9 mouse cellular contexts compared by ENCODE assay signal in the genomic region with DNA sequence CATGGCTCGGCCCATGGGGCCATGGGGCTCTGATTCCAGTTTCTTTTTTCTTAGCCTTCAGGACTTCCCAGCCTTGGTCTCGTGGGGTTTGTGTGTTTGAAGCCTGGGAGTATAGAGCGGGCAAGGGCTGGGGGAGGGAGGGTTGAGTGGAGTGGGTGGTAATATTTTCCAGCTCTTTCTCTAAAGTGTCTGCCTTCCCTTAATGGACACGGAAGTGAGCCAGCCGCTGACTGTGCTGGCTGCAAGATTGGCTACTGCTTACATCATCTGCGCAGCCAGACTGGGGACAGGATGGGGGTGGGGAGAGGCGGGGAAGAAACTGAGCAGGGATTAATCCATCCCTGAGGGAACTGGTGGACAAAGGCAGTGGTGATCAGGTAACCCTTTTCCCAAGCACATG. TPM values are rescaled to one million over a fixed set of nuclear protein-coding genes. Genes with fewer than 3 reads are reported as not detected.
DNase-seq lines count a peak whose midpoint lies in the region; ATAC-seq and TF ChIP-seq lines count a peak whose summit lies in the region.
"Had no signal": no experiment of that assay in that cellular context is flagged by ENCODE, and none has a peak within 500 bp of the region (broad histone marks: within the 10 kb centered on the region; RNA-seq: fewer than 3 reads in every experiment).

No protein-coding gene starts in this region.

- TF ChIP-seq EP300 in ES-Bruce4 (IDR thresholded peaks at IDR 0.05; ENCODE audit: insufficient read depth, low read depth, low read length): 0 out of 2 replicates have a peak, but pooled peaks have one; percentile 73

- no peaks in the 10 kb centered on the region for H3K27me3 ChIP-seq in ES-Bruce4 (ENCODE audit: control insufficient read depth, insufficient read depth, low read length, poor library complexity, severe bottlenecking)
- H3K27me3 ChIP-seq in intestine, embryonic 14.5 days (replicated peaks; ENCODE audit: control insufficient read depth, insufficient read depth, low read length): no peaks in the 10 kb centered on the region
- no peaks in the 10 kb centered on the region for H3K27me3 ChIP-seq in lung, embryonic 14.5 days (ENCODE audit: insufficient read depth, low read length)
- H3K27me3 ChIP-seq: megakaryocyte, embryonic 14.5 days had no signal

- TF ChIP-seq POLR2A in ES-Bruce4 (IDR thresholded peaks at IDR 0.05; ENCODE audit: insufficient read depth, low read length): no peak
- TF ChIP-seq POLR2A in brain, embryonic 14.5 days (IDR thresholded peaks at IDR 0.05; ENCODE audit: borderline replicate concordance, extremely low read depth, insufficient read depth, insufficient read length, poor library complexity, severe bottlenecking): no peak

- peak overlapping the region; percentile 35; the same call in 1 of the 2 replicates for H3K9ac ChIP-seq in ES-Bruce4 (ENCODE audit: low read depth, poor library complexity, severe bottlenecking)
- no peak overlapping the region for H3K9ac ChIP-seq in intestine, embryonic 14.5 days (ENCODE audit: low read length)
- 0 out of 2 replicates have a peak overlapping the region, but pooled peaks have one; percentile 32 for H3K9ac ChIP-seq in lung, embryonic 14.5 days

- no peak for TF ChIP-seq CTCF in ES-Bruce4 (IDR thresholded peaks at IDR 0.05; ENCODE audit: low read depth, low read length)
- TF ChIP-seq CTCF in brain, embryonic 14.5 days (IDR thresholded peaks at IDR 0.05; ENCODE audit: borderline replicate concordance, extremely low read depth, insufficient read depth, insufficient read length): no peak
- TF ChIP-seq CTCF in lung, embryonic 14.5 days (IDR thresholded peaks at IDR 0.05; ENCODE audit: low read depth): no peak

- H3K36me3 ChIP-seq in ES-Bruce4 (ENCODE audit: control insufficient read depth, insufficient read depth, low read length, poor library complexity, severe bottlenecking): no peaks in the 10 kb centered on the region
- H3K36me3 ChIP-seq in intestine, embryonic 14.5 days (ENCODE audit: control insufficient read depth, insufficient read depth, low read length): no peaks in the 10 kb centered on the region
- H3K36me3 ChIP-seq in lung, embryonic 14.5 days (ENCODE audit: insufficient read depth): no peaks in the 10 kb centered on the region

- no peak overlapping the region for H3K4me3 ChIP-seq in ES-Bruce4 (ENCODE audit: low read depth, low read length)
- no peak overlapping the region for H3K4me3 ChIP-seq in intestine, embryonic 14.5 days (ENCODE audit: low read depth, low read length)
- H3K4me3 ChIP-seq in lung, embryonic 14.5 days (ENCODE audit: low read depth, low read length): no peak overlapping the region
- H3K4me3 ChIP-seq: megakaryocyte, embryonic 14.5 days had no signal

- ATAC-seq in intestine, embryonic 14.5 days (replicated peaks; ENCODE audit: low FRiP score, low TSS enrichment, low read depth): peak; percentile 78
- ATAC-seq in lung, embryonic 14.5 days (ENCODE audit: insufficient read depth): peak; percentile 91

- peak overlapping the region; percentile 16; the same call in 1 of the 2 replicates for H3K4me2 ChIP-seq in intestine, embryonic 14.5 days (ENCODE audit: low read length)
- peak overlapping the region; percentile 41 for H3K4me2 ChIP-seq in lung, embryonic 14.5 days

- WGBS in intestine, embryonic 14.5 days: 28% methylated on average over 7 of the region's 7 CpGs
- 20% methylated on average over 7 of the region's 7 CpGs for WGBS in lung, embryonic 14.5 days

- H3K9me3 ChIP-seq in ES-Bruce4 (replicated peaks; ENCODE audit: control insufficient read depth, insufficient read depth, low read length, poor library complexity, severe bottlenecking): no peaks in the 10 kb centered on the region
- H3K9me3 ChIP-seq in intestine, embryonic 14.5 days (ENCODE audit: control insufficient read depth, low read length): no peaks in the 10 kb centered on the region
- H3K9me3 ChIP-seq in lung, embryonic 14.5 days (ENCODE audit: low read depth, low read length): no peaks in the 10 kb centered on the region

- peak; percentile 76 for DNase-seq in brain, embryonic 14.5 days (ENCODE audit: low read depth)
- peak; percentile 75 for DNase-seq in gastrocnemius, postnatal 25 days
- peak; percentile 65 for DNase-seq in intestine, embryonic 14.5 days (ENCODE audit: low spot score)
- DNase-seq in lung, embryonic 14.5 days: peak; percentile 80
- peak; percentile 37 for DNase-seq in right cerebral cortex, postnatal 25 days
- DNase-seq in spleen, adult 18-20 months: no peak

- H3K27ac ChIP-seq in ES-Bruce4 (ENCODE audit: insufficient read depth, low read length): no peak overlapping the region
- peak overlapping the region; percentile 69 for H3K27ac ChIP-seq in intestine, embryonic 14.5 days (ENCODE audit: low read depth)
- peak overlapping the region; percentile 70 for H3K27ac ChIP-seq in lung, embryonic 14.5 days (ENCODE audit: low read depth)

- H3K4me1 ChIP-seq in ES-Bruce4 (ENCODE audit: control insufficient read depth, insufficient read depth, low read length): peaks cover 8% of the 10 kb centered on the region
- H3K4me1 ChIP-seq in intestine, embryonic 14.5 days (replicated peaks; ENCODE audit: control insufficient read depth, insufficient read depth, low read length): peaks cover 6% of the 10 kb centered on the region
- peaks cover 9% of the 10 kb centered on the region; the same call in 1 of the 2 replicates for H3K4me1 ChIP-seq in lung, embryonic 14.5 days (ENCODE audit: insufficient read depth)
- H3K4me1 ChIP-seq: megakaryocyte, embryonic 14.5 days had no signal

RNA-seq across cellular contexts. Expression of gene Tnp1, which starts 52.3 kb away (rescaled TPM):
- not detected in 2 replicates for polyA plus RNA-seq in ES-Bruce4 (2011; ENCODE audit: insufficient read depth, insufficient read length, low read depth, missing spikeins)
- not detected in 2 replicates for polyA plus RNA-seq in brain, embryonic 14.5 days (2012; rRNA removed)
- total RNA-seq in gastrocnemius, postnatal 25 days (2021): not detected
- not detected in 2 replicates for polyA plus RNA-seq in intestine, embryonic 14.5 days (2014; fragmentation: Nextera tagmentation; extraction: Ambion mirVana)
- polyA plus RNA-seq in lung, embryonic 14.5 days (2014; fragmentation: Nextera tagmentation; extraction: Ambion mirVana): not detected in 2 replicates
- polyA plus RNA-seq: cerebellum, adult 2 months had no signal

Comparison
In these comparisons a context has a peak if more than half of its experiments do, and no peak if none do; other contexts are left out.
1. DNase-seq: peak in brain, embryonic 14.5 days (single experiment), gastrocnemius, postnatal 25 days (single experiment), intestine, embryonic 14.5 days (single experiment), lung, embryonic 14.5 days (single experiment) and right cerebral cortex, postnatal 25 days (single experiment); none in spleen, adult 18-20 months (0 of 2).